Mouse (Mus musculus): Measurements from ENCODE around the gene Pdcd11.

DNA sequence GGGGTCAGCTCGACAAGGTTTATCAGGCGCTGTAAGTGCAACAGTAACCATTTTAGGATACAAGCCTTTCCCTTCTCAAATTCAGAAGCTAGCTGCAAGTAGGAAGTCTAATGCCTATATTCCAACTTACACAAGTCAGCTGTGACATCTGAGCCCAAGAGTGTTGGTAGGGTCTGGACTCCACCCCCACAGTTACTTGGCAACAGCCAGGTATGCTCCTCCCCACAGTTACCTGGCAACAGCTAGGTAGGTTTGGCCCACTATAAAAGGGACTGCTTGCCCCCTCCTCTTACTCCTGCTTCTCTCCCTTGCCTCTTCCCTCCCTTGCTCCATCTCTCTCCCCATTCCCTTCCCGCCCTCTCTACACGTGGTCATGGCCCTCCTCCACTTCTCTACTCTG is 41.5 kb upstream of the Pdcd11 start:
- TF ChIP-seq CTCF (IDR thresholded peaks at IDR 0.05; ENCODE audit: low read depth) (no peak), EP300 (IDR thresholded peaks at IDR 0.05; ENCODE audit: low read depth) (no peak)

Data from heart, postnatal 0 days (tissue).